Mouse (Mus musculus) layer of hippocampus, postnatal 10 days (tissue): ENCODE measurements around the gene Mybpc1. TPM values are rescaled to one million over a fixed set of nuclear protein-coding genes. Genes with fewer than 3 reads are reported as not detected.
"Not testable (repeated sequence)": the region's sequence is repeated elsewhere in the genome, so short reads cannot be mapped to it uniquely, and the experiment has no call there.

Source experiments
- DNase-seq, 2 experiments: peaks; one replicate each; pipeline ENCODE4 v3.0.0; 2021; ENCODE audit warnings: low spot score in 2 of 2
- total RNA-seq, 2 experiments: library from RNA; stranded (reverse); gene quantifications; 2 replicates each; pipeline ENCODE4 v1.2.3; 2021

Gene Mybpc1
- total RNA-seq, 2 experiments from 2014 or later, result 1.0 to 1.8 TPM

DNA sequence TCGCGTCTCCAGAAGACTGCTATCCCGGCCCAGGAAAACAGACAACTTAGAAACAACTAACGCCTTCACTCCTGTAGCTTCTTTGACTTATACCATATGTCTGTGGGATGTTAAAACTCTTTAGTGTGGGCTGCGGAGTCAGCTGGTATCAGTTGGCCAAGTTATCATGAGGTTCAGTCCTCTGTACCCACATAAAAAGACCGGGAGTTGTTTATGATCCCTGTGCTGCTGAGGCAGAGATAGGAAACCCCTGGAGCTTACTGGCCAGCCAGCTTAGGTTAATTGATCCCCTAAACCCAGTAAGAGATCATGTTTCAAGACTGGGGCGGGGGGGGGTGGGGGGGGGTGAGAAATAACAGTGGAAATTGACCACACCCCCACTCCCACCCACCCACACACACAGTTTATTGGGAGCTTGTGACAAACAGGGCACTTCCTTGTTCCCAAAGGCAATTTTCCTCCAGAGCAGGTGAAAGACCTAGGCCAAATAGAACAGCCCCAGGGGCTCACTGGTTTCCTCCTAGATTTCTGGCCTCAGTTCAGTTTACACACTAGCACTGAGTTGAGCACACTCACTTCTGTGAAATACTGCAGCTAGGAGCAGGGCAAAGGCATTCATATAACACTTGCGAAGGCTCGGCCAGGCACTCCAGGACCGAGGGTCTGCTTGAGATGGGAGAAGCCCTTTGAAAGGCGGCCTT, 107.9 kb downstream of the Mybpc1 start:
- DNase-seq, result no peak

DNA sequence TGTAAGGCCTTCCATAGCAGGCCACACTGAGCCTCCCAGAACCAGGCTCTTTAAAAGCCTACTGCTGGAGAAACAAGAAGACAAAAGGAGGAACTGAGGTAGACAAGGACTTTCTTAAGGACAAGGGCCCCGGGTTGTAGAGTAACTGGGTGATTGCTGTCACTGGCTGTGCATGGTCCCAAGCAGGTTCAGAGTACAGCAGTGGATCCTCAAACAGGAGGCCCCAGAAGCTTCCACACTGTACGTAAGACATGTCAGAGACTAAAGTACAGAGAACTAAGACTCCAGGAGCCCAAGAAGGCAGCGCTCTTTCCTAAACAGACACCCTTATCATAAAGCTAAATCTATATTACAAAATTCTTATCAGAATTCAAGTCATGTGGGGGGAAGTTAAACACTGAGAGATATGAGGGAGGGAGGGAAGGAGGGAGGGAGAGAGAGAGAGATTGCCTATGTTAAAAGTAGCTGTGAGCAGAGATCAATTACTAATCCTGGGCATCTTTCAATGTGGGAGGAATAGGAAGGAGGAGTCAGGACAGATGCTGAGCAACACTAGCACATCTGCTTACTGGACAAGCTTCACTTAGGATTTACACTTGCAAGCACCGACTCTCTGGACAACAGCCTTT, 109.9 kb downstream of the Mybpc1 start:
- no peak for DNase-seq

DNA sequence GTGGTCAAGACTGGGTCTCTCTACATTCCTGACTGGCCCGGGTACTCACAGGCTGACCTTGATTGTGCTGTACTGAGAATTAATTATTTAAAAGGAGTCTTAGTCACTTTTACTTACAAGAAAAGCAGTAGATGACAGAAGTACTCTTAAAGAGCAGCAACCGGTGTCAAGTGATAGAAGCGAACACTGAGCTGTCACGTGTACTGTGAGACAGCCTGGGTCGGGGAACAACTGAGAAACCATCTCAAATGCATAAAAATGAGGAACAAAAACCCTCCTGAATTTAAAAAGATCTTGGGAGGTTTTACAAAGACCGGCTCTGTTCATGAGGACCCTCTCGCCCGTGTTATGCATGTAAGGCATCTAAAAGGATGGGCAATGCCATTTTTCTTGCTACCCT, 112.3 kb downstream of the Mybpc1 start:
- DNase-seq, result no peak

DNA sequence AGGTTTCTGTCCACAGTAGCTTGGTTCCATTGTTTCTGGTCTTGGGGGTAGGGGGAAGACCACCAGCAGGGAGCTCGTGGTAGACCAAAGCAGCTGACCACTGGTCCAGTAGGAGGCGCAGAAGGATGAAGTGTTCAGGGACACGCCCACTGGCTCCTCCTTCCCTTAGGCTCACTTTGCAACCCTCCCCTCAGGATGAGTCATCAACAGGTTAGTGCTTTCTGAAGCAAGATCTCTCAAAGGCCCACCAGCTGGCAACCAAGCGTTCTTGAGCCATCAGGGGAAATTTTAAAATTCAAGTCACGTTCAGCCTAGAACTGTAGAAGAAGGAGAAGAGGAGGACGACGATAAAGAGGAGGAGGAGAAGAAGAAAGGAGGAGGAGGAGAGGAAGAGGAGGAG, 113.3 kb downstream of the Mybpc1 start:
- no peak for DNase-seq

DNA sequence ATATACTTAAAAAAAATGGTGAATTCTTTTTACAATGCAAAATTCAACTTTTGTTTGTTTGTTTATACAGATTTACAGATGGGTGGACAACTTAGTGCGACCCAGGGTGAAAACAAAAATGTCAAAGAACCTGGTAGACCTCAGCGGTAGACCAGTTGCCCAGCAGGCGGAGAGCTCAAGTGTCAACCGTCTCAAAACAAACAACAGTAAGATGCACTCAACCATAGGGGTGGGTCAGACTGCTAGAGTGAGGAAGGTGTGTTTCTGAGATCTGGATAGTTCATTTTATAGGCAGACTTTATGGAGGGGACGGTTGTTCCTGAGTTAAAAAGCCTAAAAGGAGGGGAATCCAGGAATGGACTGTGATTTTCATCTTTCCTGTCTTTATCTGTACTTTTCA, 116.3 kb downstream of the Mybpc1 start:
- no peak for DNase-seq

DNA sequence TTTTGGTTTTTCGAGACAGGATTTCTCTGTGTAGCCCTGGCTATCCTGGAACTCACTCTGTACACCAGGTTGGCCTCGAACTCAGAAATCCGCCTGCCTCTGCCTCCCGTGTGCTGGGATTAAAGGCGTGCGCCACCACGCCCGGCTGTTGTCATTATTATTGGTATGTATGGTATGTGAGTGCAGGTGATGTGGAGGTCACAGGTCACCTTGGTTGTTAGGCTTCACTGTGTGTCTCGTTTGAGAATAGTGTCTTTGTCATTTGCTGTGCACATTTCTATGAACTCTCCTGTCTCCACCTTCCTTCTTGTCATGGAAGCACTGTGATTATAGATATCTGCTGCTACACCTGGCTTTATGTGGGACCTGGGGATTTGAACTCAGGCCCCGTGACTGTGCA, 122.1 kb downstream of the Mybpc1 start:
- DNase-seq, result not testable (repeated sequence)

Other genes with a start within 250 kb of the Mybpc1 start
- 1 to 10 TPM in 1 of 2 experiments, under 1 TPM in 1; 0.87 to 1.5 TPM for gene Dram1, start 226.1 kb downstream of the Mybpc1 start, total RNA-seq
- 10 to 100 TPM; 86.3 to 93.5 TPM for gene Gnptab, start 226.0 kb downstream of the Mybpc1 start, total RNA-seq
- under 1 TPM; 0.60 to 0.64 TPM for gene Sycp3, start 145.6 kb downstream of the Mybpc1 start, total RNA-seq
- 10 to 100 TPM; 30.4 to 31.4 TPM for gene Chpt1, start 101.1 kb downstream of the Mybpc1 start, total RNA-seq
- not detected for gene Spic, start 79.9 kb upstream of the Mybpc1 start, total RNA-seq
- gene Arl1, start 125.7 kb upstream of the Mybpc1 start, total RNA-seq, result 100 to 1,000 TPM; 127 TPM
- 10 to 100 TPM; 21.1 to 22.8 TPM for gene Utp20, start 221.7 kb upstream of the Mybpc1 start, total RNA-seq